Mouse (Mus musculus) embryonic fibroblast, embryonic 13.5 days (primary cell): Measurements from ENCODE around the gene Atrnl1. TPM values are rescaled to one million over a fixed set of nuclear protein-coding genes. Genes with fewer than 3 reads are reported as not detected.
A peak's percentile ranks its signal among the peaks of the same experiment; 100 is the strongest.

Experiments
- H3K27ac ChIP-seq: 2 replicates; pipeline ENCODE4 v1.5.1; 2012; ENCODE audit warnings: low read length, control low read depth, inconsistent platforms; ENCODE audit not compliant: insufficient read depth
- H3K4me1 ChIP-seq: 2 replicates; pipeline ENCODE4 v1.6.1; 2011; ENCODE audit warnings: low read length; ENCODE audit not compliant: control insufficient read depth, insufficient read depth
- H3K4me3 ChIP-seq: 2 replicates; pipeline ENCODE4 v1.5.1; 2011; ENCODE audit warnings: mild to moderate bottlenecking, control low read depth, low read length; ENCODE audit not compliant: insufficient read depth
- CTCF ChIP-seq: IDR thresholded peaks from 2 replicates; pipeline ENCODE4 v1.5.1; 2011; ENCODE audit warnings: mild to moderate bottlenecking, control low read depth, low read length, moderate library complexity, borderline replicate concordance; ENCODE audit not compliant: insufficient read depth
- POLR2A ChIP-seq: IDR thresholded peaks from 2 replicates; pipeline ENCODE4 v1.6.1; 2011; ENCODE audit warnings: low read depth, mild to moderate bottlenecking, control low read depth, low read length, moderate library complexity
- polyA plus RNA-seq: library from polyadenylated mRNA; stranded (reverse); fragments of >200 nt; gene quantifications from 2 replicates; pipeline ENCODE4 v1.2.4, GENCODE M21; 2011; ENCODE audit warnings: low read depth; ENCODE audit not compliant: missing spikeins, insufficient read length

Atrnl1 gene
- 23.5 and 29.4 TPM in 2 replicates for polyA plus RNA-seq

- TF ChIP-seq CTCF (no peak), POLR2A (peak; percentile 85)
- Histone ChIP-seq H3K4me3 (peak within 1 kb of the TSS; percentile 80), H3K27ac (peak within 1 kb of the TSS; percentile 81), H3K4me1 (peaks cover 11% of the 10 kb centered on the region)
Measured at GRCm38 (mm10) chr19:57610476-57611261, at the start of gene Atrnl1. Gene Atrnl1 (plus strand): TSS chr19:57611034.

- no peaks in the 10 kb centered on the region for H3K4me1 ChIP-seq
- no peak for TF ChIP-seq POLR2A
- no peak for TF ChIP-seq CTCF
- no peak overlapping the region for H3K4me3 ChIP-seq
- no peak overlapping the region for H3K27ac ChIP-seq
Measured at GRCm38 (mm10) chr19:57561486-57561885, 49.3 kb upstream of the Atrnl1 start.

DNA sequence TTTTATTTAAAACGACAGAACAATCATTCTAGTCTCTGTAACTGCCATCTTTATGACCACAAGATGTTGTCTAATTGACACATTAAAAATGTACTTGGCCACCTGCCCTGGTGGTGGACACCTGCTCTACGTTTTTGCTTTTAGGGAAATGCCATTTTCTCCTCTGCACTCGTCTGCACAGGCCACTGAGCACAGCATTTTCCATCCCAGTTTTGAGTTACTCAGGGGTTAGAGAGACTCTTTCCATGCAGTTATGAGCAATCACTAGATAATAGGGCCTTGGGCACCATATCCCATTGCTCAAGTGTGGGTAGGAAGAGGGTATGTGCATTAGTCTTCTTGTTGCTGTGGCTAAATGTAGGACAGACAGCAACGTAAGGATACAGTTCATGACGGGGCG lies 41.8 kb upstream of the Atrnl1 start:
- Histone ChIP-seq H3K27ac (no peak overlapping the region), H3K4me3 (no peak overlapping the region), H3K4me1 (peaks cover 5% of the 10 kb centered on the region)
- TF ChIP-seq CTCF, result no peak
- no peak for TF ChIP-seq POLR2A

GRCm38 (mm10) chr19:57572360-57573237 lies 38.2 kb upstream of the Atrnl1 start:
- Histone ChIP-seq H3K4me1 (peaks cover 5% of the 10 kb centered on the region), H3K4me3 (no peak overlapping the region), H3K27ac (no peak overlapping the region)
- TF ChIP-seq POLR2A, result no peak
- TF ChIP-seq CTCF, result no peak

GRCm38 (mm10) chr19:57573470-57573869 lies 37.4 kb upstream of the Atrnl1 start:
- H3K4me1 ChIP-seq, result peaks cover 5% of the 10 kb centered on the region
- TF ChIP-seq POLR2A, result peak; percentile 33; the same call in 1 of the 2 replicates
- TF ChIP-seq CTCF, result no peak
- no peak overlapping the region for H3K27ac ChIP-seq
- no peak overlapping the region for H3K4me3 ChIP-seq

DNA sequence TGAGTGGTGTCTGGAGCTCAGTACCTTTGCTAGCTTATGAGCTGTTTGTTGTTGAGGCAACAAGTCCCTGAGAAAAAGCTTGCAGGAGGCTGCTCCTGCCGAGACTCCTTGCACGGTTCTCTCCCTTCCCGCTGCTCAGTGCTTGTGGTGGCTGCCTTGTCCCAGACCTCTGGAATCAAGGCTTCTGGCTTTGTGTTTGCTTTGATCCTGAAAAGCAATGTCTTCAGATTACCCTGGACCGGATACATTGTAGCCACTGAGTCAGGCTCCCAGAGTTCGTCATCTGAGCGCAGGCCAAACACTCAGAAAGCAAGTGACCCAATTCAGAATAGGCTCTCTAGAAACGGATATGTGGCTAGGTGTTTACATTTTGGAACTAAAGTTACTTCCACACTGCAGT lies 35.8 kb upstream of the Atrnl1 start:
- Histone ChIP-seq H3K4me3 (no peak overlapping the region), H3K4me1 (peaks cover 5% of the 10 kb centered on the region), H3K27ac (no peak overlapping the region)
- TF ChIP-seq POLR2A (no peak), CTCF (no peak)

DNA sequence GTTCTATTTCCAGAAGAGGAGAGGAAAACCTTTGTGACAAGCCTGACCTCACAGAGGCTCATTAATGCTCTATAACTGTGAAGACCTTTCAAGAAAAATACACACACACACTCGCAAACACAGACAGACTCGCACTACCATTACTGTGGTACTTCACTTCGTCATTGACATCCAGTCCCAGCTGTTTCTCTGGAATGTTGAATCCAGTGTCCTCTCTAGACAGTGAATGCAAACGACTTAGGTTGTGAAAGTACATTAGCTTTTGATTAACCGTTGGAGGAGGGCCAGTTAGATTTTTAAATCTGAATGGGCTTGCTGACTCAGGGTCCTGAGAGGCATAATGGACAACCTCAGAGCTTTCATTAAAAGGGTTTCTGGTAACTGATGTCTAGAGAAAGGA lies 34.0 kb upstream of the Atrnl1 start:
- no peak for TF ChIP-seq CTCF
- TF ChIP-seq POLR2A, result no peak
- H3K27ac ChIP-seq, result no peak overlapping the region
- no peak overlapping the region for H3K4me3 ChIP-seq

GRCm38 (mm10) chr19:57577256-57577655 lies 33.6 kb upstream of the Atrnl1 start:
- no peak overlapping the region for H3K4me3 ChIP-seq
- peaks cover 5% of the 10 kb centered on the region for H3K4me1 ChIP-seq
- no peak overlapping the region for H3K27ac ChIP-seq
- TF ChIP-seq CTCF (no peak), POLR2A (no peak)

More for the DNA sequence above, 34.0 kb upstream of the Atrnl1 start:
- peaks cover 5% of the 10 kb centered on the region for H3K4me1 ChIP-seq

GRCm38 (mm10) chr19:57580962-57581361 lies 29.9 kb upstream of the Atrnl1 start:
- TF ChIP-seq CTCF (no peak), POLR2A (no peak)

More at GRCm38 (mm10) chr19:57580962-57581361, 29.9 kb upstream of the Atrnl1 start:
- H3K4me1 ChIP-seq, result no peaks in the 10 kb centered on the region; the same call in 1 of the 2 replicates
- H3K27ac ChIP-seq, result no peak overlapping the region
- no peak overlapping the region for H3K4me3 ChIP-seq
